Mouse (Mus musculus): ENCODE results near the gene Gm20388. TPM values are rescaled to one million over a fixed set of nuclear protein-coding genes. Genes with fewer than 3 reads are reported as not detected.

Gene Gm20388
- total RNA-seq, 2 experiments from 2014 or later: 18.6 TPM; not detected in 1

DNA sequence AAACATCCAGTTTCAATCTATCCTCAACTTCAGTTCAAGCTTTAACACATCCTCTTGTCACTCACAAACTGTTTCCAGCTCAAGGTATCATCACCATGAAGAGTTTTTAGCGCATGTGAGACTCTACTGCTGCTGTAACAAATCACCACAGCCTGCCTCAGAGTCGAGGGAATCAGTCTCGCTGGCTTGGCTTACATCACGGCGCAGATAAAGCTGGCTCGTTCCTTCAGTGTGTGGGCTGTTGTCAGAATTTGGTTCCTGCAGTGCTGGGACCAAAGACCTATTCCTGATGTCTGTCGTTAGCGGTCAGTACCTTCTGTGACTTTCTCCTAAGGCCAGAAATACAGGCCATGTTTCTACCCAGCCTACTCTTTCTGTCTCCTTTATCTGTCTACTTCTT lies 2986.6 kb downstream of the Gm20388 start:
- intact Hi-C loops (cut with DNase I): no loop called here
- peak in 1 of 2 experiments; percentile 49 for DNase-seq (ENCODE audit: low spot score in 2 of 2)

DNA sequence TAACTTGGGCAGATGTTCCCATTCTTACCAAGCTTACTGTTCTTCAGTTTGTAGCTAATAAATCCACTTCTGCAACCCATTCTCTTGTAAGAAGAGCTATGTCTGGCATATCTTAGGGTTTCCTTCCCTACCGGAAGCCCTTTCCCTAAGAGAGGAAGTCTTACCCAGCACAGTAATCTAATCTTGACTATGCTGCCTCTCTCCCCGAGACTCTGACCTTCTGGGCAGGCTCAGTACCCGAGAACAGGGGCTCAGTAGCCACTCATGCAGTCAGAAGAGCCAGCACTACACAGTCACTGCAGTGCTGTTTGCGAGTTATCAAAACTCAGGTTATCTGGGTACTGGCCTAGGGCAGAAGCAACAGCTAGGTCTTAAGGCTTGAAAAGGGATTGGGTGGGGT lies 2987.4 kb downstream of the Gm20388 start:
- intact Hi-C loops (cut with DNase I): no loop called here
- no peak for DNase-seq (ENCODE audit: low spot score in 2 of 2)

GRCm38 (mm10) chr8:122898473-122898872 lies 2987.8 kb downstream of the Gm20388 start:
- intact Hi-C loops (cut with DNase I): no loop called here
- no peak for DNase-seq (ENCODE audit: low spot score in 2 of 2)

DNA sequence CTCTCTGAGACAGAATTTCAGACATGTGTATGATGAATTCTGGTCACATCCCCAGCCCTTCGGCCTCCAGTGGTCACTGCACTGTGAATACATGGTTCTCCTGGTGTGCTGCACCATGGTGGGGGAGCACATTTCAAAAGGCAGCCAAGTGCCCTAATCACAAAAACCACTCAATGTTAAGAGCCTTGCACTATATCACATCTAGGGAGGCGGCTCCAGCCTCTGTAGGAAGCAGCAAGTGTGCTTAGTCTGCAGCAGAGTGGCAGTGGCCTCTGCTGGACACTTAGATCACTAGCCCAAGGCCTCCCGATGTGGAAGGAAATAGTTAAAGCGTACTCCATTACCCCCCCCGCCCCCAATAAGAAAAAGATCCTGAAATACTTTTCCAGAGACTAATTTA lies 2988.4 kb downstream of the Gm20388 start:
- intact Hi-C loops (cut with DNase I): no loop called here
- DNase-seq (ENCODE audit: low spot score in 2 of 2): no peak

DNA sequence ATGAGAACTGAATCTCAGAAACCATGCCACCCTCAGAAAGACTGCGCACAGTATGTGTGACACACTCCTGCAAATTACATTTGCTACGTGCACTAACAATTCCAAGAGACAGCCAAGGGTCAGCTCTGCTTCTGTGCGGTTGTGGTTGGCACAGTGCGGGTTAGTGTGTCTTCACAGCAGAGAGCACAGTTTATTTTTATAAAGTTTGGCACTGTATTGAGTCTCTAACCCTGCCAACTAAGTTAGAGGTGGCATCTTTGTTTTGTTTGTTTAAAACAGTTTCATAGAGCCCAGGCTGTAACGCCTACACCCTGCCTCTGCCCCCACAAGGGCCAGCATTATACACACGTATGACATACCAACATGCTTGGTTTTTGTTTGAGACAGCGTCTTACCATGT lies 2990.8 kb downstream of the Gm20388 start:
- no peak for DNase-seq (ENCODE audit: low spot score in 2 of 2)
- intact Hi-C loops (cut with DNase I): no loop called here

GRCm38 (mm10) chr8:122901892-122902515 lies 2991.4 kb downstream of the Gm20388 start:
- intact Hi-C loops (cut with DNase I): no loop called here

GRCm38 (mm10) chr8:122902581-122902980 lies 2991.9 kb downstream of the Gm20388 start:
- intact Hi-C loops (cut with DNase I): no loop called here
- DNase-seq (ENCODE audit: low spot score in 2 of 2): no peak

More at GRCm38 (mm10) chr8:122901892-122902515, 2991.4 kb downstream of the Gm20388 start:
- DNase-seq (ENCODE audit: low spot score in 2 of 2): peak in 1 of 2 experiments; percentile 54

GRCm38 (mm10) chr8:122903002-122903401 lies 2992.4 kb downstream of the Gm20388 start:
- no peak for DNase-seq (ENCODE audit: low spot score in 2 of 2)
- intact Hi-C loops (cut with DNase I): no loop called here

DNA sequence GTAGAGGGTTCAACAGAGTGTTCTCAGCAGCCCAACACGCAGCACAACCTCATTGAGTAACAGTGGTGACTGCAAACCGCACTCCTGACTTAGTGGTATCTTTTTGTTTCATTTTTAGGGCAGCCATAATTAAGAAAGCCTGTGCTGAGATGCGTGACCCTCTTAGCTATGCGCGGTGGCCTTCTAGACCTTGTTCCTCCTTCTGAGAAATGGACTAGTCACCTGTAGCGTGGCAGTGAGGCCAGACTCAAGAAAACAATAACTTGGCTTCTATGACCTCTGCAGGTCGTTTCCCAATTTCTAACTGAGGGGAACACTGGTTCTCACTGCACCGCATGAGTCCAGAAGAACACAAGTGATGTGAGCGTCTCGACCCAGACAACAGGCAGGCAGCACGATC lies 2993.9 kb downstream of the Gm20388 start:
- DNase-seq (ENCODE audit: low spot score in 2 of 2): no peak
- intact Hi-C loops (cut with DNase I): no loop called here

DNA sequence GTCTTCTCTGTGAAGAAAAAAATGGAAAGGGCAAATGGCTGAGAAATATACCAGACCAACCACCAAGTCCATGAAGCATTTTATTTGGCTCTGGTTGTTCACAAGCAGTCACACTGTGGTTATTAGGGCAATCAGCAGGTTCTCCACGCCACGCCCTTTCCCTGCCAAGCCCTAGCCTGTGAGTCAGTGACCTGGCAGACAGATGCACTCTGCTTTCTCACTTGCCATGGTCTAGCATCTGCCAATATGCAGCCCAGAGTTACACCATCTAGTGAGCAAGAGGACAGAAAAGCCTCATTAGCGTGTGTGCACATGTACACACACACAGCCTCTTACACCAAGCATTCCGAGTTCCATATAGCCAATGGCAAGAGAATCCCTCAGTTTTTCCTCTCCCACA lies 2994.7 kb downstream of the Gm20388 start:
- DNase-seq (ENCODE audit: low spot score in 2 of 2): no peak
- intact Hi-C loops (cut with DNase I): no loop called here

GRCm38 (mm10) chr8:122906463-122907021 lies 2995.9 kb downstream of the Gm20388 start:
- DNase-seq (ENCODE audit: low spot score in 2 of 2): peak; percentile 90 to 97
- intact Hi-C loops (cut with DNase I): loop anchor here (1.0 to 2.0 kb wide), 3 partner anchors 136 to 196 kb away; partner anchors contain the start of genes Ankrd11 and Rpl13

- DNase-seq (ENCODE audit: low spot score in 2 of 2): no peak
- intact Hi-C loops (cut with DNase I): no loop called here
Observed at GRCm38 (mm10) chr8:122912150-122912549, 3001.5 kb downstream of the Gm20388 start.

DNA sequence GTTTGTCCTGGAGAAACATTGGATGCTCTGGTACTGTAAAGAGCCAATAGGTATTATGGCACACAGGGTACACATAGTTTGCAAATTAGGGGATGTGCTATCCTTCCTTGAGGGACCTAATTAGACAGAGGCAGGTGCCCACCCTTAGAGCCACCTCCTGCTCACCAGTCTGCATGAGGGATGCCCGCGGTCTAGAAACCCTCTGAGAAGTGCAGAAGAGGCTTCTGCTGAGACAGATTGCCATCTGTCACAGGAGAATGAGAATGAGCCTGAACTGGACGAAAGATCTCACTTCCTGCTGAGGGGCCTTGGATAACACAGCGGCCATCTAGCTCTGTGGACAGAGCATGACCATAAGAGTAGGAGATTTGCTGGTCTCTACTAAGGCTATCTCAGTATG lies 3002.2 kb downstream of the Gm20388 start:
- DNase-seq (ENCODE audit: low spot score in 2 of 2): no peak
- intact Hi-C loops (cut with DNase I): no loop called here

DNA sequence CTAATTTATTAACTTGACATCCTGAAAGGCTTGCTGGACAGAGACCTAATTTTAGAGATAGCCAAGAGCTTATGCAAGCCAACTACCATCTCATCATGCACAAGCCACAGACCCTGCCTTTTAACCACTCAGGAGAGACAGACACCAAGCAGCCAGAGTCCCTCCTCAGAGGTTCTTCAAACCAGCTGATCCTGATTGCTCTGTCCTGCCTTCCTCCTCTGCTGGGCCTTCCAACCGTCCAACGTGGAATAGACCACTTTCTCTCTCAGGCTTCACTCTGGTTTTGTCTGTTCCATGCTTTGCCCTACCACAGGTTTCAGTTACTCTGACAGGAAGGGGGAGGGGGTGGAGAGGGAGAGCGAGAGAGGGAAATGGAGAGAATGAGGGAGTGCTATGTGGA lies 3006.1 kb downstream of the Gm20388 start:
- intact Hi-C loops (cut with DNase I): no loop called here
- DNase-seq (ENCODE audit: low spot score in 2 of 2): no peak

DNA sequence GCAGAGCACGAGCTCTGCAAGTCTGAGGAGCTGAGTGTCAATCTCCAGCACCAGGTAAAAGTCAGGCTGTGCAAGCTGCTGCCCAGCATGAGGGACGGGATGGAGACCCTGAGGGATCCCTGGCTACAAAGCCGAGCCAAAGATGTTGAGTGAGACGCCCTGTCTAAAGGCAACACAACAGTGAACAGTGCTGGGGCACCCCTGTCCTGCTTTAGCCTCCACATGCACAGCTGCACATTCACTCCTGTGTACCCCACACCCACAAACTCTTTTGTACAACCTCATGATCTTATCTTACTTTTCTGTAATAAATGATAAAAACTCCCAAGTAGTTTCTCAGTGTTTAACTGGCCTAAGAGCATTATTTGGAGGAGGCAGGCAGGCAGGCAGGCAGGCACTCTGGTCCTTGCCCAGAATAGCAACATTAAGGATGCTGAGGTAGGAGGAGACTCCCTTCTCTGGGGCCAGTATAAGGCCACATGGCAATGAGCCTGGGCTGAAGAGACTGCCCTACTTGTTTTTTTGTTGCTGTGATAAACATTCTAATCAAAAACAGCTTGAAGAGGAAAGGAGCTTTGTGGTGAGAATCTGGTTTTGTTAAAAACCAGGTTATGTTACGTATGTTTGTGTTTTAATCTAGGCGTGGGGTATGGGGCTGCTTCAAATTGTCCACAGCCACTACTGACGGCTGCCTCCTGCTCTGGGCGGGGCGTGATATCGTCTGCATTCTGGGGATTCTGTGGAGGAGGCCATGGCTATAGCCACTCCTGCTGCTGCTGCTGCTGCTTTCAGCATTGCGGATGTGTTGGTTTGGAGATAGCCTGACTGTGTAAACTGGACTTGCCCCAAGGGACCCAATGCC lies 3007.1 kb downstream of the Gm20388 start:
- DNase-seq (ENCODE audit: low spot score in 2 of 2): peak in 1 of 2 experiments; percentile 61

GRCm38 (mm10) chr8:122918438-122919107 lies 3007.9 kb downstream of the Gm20388 start:
- no peak for DNase-seq (ENCODE audit: low spot score in 2 of 2)
- intact Hi-C loops (cut with DNase I): no loop called here

More for the DNA sequence above, 3007.1 kb downstream of the Gm20388 start:
- intact Hi-C loops (cut with DNase I): no loop called here

DNA sequence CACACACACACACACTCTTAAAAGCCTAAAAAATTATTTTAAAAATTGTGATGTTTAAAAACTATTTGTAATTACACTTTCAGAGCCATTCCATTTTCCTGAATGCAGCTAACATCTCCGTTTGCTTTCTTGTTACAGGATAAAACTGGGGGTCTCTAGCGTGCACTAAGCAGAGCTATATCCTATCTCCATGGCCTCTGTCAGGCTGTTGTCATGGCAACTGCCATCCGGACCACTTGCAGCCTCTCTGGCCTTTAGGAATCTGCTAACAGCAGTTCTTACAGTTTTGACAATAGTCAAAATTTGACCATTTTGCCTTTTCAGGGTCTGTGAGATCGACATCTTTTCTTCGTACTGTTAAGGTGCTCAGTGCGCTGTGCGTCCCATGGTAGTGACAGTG lies 3010.2 kb downstream of the Gm20388 start:
- DNase-seq (ENCODE audit: low spot score in 2 of 2): no peak
- intact Hi-C loops (cut with DNase I): no loop called here

GRCm38 (mm10) chr8:122922945-122923344 lies 3012.3 kb downstream of the Gm20388 start:
- intact Hi-C loops (cut with DNase I): no loop called here
- no peak for DNase-seq (ENCODE audit: low spot score in 2 of 2)

- intact Hi-C loops (cut with DNase I): no loop called here
Observed at GRCm38 (mm10) chr8:122923431-122924090, 3012.9 kb downstream of the Gm20388 start.

DNA sequence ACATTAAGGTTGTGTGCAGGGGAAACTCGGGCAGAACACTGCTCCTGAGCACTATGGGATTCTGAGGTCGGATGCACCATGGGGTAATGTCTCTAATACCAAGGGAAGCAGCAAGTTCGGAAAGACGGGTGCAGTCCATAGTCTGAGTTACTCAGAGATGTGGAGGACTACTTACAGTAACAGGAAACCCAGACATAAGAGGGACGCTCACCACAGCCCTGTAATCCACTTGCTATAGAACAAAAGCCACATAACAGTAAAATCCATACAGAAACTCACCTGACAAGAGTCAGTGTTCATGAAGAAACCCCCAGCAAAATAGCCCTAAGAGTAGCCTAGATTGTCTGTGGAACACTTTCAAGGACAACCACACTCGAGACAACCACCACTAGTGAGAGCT lies 3013.4 kb downstream of the Gm20388 start:
- intact Hi-C loops (cut with DNase I): no loop called here
- no peak for DNase-seq (ENCODE audit: low spot score in 2 of 2)

More at GRCm38 (mm10) chr8:122923431-122924090, 3012.9 kb downstream of the Gm20388 start:
- no peak for DNase-seq (ENCODE audit: low spot score in 2 of 2)
